Mouse (Mus musculus) heart, embryonic 13.5 days (tissue): Measurements from ENCODE around the gene C2cd4c. TPM values are rescaled to one million over a fixed set of nuclear protein-coding genes. Genes with fewer than 3 reads are reported as not detected.

Experiments
- polyA plus RNA-seq: library from polyadenylated mRNA; unstranded; fragments of >200 nt; fragmentation: Nextera tagmentation; extraction: Ambion mirVana; gene quantifications from 2 replicates; pipeline ENCODE4 v1.2.1, GENCODE M21; 2015

The C2cd4c gene
- polyA plus RNA-seq, 1 experiment from 2014 or later: not detected

Other genes with a start within 250 kb of the C2cd4c start
- gene Vmn2r83, start 145.3 kb downstream of the C2cd4c start, polyA plus RNA-seq: not detected in 2 replicates
- gene Plpp2, start 80.2 kb downstream of the C2cd4c start, polyA plus RNA-seq: 10.9 and 13.1 TPM in 2 replicates
- gene Mier2, start 58.8 kb downstream of the C2cd4c start, polyA plus RNA-seq: 32.9 and 33.5 TPM in 2 replicates
- gene Theg, start 26.7 kb downstream of the C2cd4c start, polyA plus RNA-seq: not detected in 2 replicates
- 1.9 and 2.6 TPM in 2 replicates for gene Shc2, start 23.9 kb upstream of the C2cd4c start, polyA plus RNA-seq
- gene Odf3l2, start 31.7 kb upstream of the C2cd4c start, polyA plus RNA-seq: not detected in 2 replicates
- 0.82 and 1.2 TPM in 2 replicates for gene Madcam1, start 50.5 kb upstream of the C2cd4c start, polyA plus RNA-seq
- gene Tpgs1, start 55.3 kb upstream of the C2cd4c start, polyA plus RNA-seq: 41.4 and 43.1 TPM in 2 replicates
- 122 and 136 TPM in 2 replicates for gene Cdc34, start 68.2 kb upstream of the C2cd4c start, polyA plus RNA-seq
- 0.67 and 1.0 TPM in 2 replicates for gene Gzmm, start 75.0 kb upstream of the C2cd4c start, polyA plus RNA-seq
- 1,093 and 1,212 TPM in 2 replicates for gene Bsg, start 90.5 kb upstream of the C2cd4c start, polyA plus RNA-seq
- gene Hcn2, start 102.6 kb upstream of the C2cd4c start, polyA plus RNA-seq: 0.06 and 0.09 TPM in 2 replicates
- 30.2 and 30.9 TPM in 2 replicates for gene Polrmt, start 132.6 kb upstream of the C2cd4c start, polyA plus RNA-seq
- 0.17 TPM in 1 of 2 replicates, not detected in the other for gene Fgf22, start 141.1 kb upstream of the C2cd4c start, polyA plus RNA-seq
- 61.4 and 66.3 TPM in 2 replicates for gene Rnf126, start 152.9 kb upstream of the C2cd4c start, polyA plus RNA-seq
- gene Fstl3, start 163.2 kb upstream of the C2cd4c start, polyA plus RNA-seq: 23.8 and 27.3 TPM in 2 replicates
- 0.51 TPM in 1 of 2 replicates, not detected in the other for gene Prss57, start 176.9 kb upstream of the C2cd4c start, polyA plus RNA-seq
- gene Palm, start 179.5 kb upstream of the C2cd4c start, polyA plus RNA-seq: 67.1 and 69.3 TPM in 2 replicates
- gene Misp, start 207.0 kb upstream of the C2cd4c start, polyA plus RNA-seq: 1.2 and 1.4 TPM in 2 replicates
- gene Ptbp1, start 240.4 kb upstream of the C2cd4c start, polyA plus RNA-seq: 122 and 141 TPM in 2 replicates